Mouse (Mus musculus): ENCODE results near the gene Otof.
A peak's percentile ranks its signal among the peaks of the same experiment; 100 is the strongest.

Gene Otof

DNA sequence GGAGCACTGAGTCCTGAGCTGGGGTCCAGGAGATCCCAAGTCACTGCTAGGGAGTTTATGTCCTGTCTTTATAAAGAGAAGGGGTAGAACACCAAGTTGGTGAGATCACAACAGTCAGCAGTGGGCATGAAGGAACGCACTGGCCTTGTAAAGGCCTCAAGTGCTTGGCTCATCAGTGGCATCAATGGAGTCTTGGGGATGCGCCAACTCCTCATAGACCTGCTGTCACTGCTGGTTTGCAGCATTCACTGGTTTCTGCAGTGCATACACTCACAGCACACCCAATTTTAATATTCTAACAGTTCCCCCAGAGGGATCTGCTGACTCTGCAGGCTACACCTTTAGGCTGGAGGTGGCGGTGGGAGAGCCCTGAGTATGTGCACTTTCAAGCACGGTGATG lies 38.6 kb downstream of the Otof start:
- DNase-seq = no peak

DNA sequence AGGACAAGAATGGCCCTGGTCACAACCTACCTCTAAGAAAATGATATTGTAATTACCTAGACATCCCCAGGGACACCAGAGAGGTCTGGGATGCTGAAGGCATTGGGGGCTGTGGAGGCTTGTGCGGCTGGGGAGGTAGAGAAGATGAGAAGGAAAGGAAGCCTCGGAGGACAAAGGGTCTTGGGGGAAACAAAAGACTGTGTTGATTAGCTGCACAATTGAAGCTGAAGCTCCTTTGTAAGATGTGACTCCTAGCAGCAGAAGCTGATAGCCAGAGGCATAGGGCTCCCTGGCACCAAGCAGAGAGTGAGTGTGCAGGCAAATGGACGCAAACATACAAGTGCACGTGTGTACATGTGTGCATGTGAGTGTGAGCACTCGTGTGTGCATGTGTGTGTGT lies 45.1 kb downstream of the Otof start:
- DNase-seq = no peak

DNA sequence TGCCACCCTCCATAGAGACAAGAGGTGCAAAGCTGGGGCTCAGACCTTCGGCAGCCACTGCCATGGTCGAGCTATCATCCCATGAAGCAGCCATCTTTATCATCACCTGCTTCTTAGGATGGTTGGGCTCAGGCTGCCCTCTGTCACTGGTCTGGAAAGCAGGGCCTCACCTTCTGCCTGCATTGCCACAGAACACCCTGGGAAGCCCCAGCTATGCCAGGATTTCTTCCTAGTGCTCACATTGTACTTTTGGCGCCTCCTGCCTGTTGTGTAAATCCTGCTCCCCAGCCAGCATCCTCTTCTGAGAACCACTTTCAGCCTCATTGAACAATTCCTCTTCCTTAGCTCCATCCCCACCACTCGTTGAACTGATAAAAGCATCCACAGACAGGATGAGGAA lies 45.9 kb downstream of the Otof start:
- no peak for DNase-seq

- DNase-seq = no peak
Measured at GRCm38 (mm10) chr5:30415381-30415780, 46.4 kb downstream of the Otof start.

DNA sequence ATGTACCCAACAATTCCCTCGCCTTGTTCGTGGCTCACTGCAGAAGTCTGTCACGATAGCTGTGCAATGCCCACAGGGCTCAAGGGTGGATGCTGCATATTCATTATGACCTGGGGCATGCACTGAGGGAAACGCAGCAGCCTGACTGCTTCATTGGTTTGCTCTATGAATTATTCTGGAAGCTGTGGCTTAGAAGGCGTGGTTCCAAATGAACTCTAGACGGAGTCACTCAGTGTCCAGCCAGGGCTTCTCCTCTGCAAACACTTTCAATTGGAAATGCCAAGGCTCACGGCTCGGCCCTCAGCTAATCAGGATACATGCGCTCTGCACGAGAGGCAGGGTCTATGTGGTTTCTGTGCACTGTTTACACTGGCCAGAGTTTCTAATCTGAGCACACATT lies 50.2 kb downstream of the Otof start:
- DNase-seq = no peak

GRCm38 (mm10) chr5:30406876-30407275 lies 54.9 kb downstream of the Otof start:
- peak; percentile 39 for DNase-seq

DNA sequence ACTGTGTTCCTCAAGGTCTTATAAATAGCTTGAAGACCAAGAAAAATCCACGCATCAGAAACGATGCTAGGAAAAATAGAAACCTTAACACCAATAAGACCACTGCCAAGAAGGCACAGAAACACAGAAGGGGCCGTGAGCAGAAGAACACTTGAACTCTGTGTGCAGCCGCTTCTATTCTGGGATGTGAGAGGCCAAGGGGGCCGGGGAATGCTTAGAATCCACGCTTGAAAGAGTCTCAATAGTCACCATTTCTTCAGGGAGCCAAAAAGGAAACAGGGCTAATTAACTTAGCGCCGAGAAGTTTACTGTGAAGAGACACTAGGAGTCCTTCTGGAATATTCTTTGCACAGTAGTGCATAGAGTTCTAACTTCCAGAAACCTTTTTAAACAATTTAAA lies 60.6 kb downstream of the Otof start:
- DNase-seq = no peak

DNA sequence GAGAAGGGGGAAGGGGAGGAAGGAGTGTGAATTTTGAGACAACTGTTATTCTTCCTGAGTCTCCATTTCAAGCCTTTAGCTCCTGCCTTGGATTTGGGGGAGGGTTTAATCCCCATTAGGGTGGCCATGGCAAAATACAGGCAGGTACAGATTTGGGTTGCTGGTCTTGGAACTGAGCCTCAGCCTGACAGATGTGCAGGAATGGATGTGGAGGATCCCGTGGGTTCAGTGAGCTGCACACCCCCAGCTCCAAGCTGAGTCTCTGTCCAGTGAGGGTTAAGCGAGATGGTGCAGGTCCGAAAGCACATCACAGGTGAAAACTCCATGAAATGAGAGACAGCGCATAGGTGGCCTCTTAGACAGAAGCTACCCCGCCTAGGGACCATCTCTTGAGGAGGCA lies 61.2 kb downstream of the Otof start:
- no peak for DNase-seq

DNA sequence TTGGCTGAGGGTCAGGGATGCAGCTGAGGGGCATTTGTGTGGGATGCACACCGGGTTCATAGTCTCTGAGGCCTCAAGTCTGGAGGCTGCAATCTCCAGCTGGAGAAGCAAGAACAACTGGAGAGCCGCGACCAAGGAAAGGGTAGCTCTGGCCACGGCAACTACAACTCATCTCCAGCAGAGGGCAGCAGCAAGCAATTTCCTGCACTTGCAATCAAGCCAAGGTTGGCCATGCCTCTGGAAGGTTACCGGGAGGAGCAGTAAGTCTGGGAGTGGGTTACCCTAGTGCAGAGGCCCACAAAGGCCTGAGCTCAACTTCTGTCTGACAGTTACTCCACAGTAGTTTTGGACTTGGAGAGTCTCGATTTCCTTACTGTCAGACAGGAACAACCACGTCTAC lies 70.3 kb downstream of the Otof start:
- peak; percentile 81 for DNase-seq

DNA sequence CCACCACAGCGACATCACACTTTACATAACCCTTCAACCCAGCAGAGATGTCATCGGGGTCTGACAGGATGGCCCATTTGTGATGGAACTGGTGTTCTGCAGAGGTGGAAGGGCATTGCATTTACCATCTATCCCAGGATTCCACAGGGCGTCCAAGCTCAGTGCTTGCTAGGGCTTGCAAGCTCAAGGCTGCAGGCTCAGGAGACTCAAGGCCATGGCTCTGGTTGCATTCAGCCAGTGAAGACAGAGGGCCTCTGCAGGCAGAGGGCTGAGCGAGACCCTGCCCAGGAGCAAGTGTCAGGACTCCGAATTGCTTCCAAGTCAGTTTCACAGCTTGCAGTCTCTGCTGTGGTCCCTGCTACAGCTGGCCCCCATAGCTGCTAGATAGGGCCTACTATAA lies 71.9 kb downstream of the Otof start:
- no peak for DNase-seq

DNA sequence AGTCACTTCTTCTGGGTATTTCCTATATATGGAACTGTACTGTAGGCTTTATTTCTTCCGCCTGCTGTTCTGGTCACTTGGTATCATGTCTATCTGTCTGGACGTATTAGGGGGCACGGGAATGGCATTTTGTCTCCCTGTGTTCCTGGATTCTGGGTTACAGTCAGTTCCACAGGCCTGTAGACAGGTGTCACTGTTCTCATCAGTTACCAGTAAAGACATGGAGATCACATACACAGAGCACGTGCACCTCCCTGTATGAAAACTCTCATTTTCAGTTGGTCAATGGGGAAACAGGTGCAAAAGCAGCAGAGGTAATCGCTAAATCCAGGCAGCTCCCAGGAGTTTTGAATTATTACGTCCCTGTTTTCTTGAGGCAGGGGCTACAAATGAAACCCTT lies 74.0 kb downstream of the Otof start:
- no peak for DNase-seq

- no peak for DNase-seq
Measured at GRCm38 (mm10) chr5:30382876-30383275, 78.9 kb downstream of the Otof start.

DNA sequence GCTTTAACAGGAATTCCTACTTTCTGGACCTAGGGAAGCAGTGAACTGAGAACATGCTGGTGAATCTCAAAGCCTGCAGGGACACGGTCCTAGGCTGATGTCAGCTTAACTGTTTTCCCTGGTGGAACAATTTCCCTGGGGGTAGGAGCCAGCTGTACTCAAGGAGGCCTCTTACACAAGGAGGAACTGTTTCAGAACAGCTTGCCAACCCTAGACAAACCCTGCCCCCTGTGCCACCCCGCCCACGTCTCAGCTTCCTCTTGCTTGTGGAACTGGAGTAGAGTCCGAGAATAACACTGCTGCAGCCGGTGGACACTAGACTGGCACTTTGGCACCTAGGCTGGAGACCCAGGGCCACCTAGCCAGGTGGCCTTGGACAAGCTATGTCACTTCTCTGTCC lies 92.3 kb downstream of the Otof start:
- DNase-seq = peak; percentile 77

DNA sequence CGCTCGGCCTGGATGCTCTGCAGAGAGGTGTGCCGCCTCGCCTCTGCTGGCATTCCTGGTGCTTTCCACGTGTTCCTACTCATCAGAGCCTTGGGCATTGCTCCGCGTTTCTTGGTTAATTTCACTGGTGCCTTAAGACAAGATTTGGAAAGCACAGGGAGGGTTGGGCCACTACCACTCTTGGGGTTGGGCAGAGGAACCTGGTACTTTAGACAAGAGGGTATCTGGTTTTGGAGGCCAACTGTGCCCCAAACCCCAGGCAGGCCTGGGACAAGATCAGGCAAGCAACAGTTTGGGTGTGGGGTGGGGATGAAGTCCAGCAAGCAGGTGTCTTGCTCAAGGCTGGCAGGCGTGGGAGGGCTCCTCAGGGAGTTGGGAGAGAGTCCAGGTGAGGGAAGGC lies 94.3 kb downstream of the Otof start:
- no peak for DNase-seq

DNA sequence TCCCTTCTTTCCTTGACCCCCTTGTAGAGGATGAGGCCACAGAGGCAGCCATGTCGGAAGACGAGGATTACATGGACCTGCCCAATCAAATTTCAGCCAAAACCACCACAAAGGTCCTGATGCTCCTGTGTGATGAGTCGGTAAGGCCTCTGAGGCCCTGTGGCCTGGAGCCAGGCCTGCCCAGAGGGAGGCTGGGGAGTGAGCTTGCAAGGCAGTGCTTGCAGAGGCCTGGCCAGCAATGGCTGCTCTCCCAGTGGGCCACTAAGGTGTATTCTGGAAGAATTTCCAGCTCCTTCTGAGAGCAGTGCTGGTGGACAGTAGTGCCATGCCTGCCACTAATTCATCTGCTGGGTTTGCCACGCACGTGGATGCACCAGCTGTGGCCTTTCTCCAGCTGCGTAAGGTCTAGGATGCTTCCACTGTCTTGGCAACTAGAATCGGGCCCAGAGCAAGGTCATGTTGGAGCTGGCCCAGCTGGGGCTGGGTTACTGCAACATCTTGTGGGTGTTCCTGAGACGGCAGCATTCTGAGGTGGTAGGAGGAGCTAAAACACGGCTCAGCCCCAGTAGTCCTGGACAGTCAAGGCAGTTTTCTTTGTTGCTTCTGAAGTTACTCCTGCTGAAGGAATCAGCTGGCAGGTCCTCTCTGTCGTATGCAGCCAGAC lies 103.2 kb downstream of the Otof start:
- DNase-seq = peak; percentile 71

DNA sequence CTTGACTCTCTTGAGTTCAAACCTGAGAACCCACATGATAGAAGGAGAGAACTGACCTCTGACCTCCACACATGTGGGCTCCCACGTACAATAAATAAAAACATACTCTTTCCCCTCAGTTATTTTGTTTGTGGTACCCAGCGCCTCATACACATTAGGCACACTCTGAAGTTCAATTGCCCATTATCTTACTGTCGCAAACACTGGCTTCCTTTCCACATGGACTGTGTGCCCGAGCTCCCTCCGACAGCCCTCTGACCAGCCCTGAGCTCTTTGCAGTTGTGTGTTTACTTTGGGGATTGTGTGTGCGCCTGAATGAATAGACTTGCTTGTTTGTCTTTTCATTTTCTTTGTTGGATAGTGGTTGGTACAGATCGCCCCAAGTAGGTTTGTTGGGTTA lies 105.1 kb downstream of the Otof start:
- no peak for DNase-seq

DNA sequence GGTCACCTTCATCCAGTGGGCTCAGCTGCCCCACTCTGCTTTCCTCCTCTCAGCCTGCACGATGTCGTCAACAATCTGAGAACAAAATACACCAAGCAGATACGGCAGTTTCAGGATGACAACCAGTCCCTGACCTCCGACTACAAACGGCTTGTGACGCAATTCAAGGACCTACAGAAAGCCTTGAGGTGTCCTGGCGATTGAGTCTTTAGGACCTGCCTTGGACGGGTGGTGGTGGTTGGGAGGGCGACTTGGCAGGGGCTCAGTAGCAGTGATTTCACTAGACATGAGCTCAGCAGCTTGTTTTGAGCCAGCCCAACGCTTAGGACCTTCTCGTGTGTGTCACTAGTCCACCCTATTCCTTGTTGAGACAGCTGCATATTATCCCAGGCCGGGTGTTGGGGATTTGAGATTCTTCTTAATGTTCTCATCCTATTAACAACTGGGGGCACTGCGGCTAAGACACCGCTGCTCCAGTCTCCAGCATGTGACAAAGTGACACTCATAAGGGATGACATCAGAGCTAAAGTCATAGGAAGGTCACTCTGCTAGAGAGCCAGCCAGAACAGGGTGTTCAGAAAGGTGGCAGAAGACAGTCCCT lies 106.1 kb downstream of the Otof start:
- peak; percentile 24 for DNase-seq

- no peak for DNase-seq
Measured at GRCm38 (mm10) chr5:30355114-30355513, 106.6 kb downstream of the Otof start.

DNA sequence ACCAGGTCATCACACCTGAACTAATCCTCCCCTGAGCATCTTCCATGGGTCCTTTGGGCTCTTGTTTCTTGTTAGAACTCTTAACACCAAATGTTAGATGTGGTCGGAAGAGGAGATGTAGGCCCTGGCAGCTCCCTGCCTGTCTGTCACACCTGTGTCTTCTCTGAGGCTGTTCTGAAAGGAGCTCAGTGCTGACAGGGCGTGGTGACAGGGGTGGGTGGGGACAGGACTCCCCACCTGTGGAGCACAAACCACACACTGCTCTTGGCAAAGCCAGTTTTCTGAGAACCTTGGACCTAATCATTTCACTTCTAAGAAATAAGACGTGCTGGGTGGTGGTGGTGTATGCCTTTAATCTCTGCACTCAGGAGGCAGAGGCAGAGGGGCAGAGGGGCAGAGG lies 108.1 kb downstream of the Otof start:
- no peak for DNase-seq

- DNase-seq = no peak
Measured at GRCm38 (mm10) chr5:30343886-30344285, 117.8 kb downstream of the Otof start.

DNA sequence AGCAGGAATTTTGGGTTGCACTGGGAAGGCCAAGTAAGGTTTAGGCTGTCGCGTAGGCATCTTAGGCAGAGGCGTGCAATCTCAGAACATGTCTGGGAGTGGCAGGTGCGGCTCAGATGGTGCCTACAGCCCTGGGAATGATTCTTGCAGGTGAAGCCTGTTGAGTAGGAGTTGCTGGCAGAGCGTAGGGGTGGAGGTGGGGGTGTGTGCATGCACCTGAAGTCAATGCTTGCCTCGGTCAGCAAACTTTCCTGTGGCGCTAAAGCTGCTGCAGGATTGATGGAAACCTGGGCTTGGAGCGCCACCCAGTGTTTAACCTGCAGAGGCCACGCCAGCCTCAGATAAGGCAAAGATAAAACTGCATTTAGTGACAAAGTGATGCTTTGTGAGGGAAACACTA lies 118.6 kb downstream of the Otof start:
- DNase-seq = peak; percentile 74

- DNase-seq = no peak
Measured at GRCm38 (mm10) chr5:30342601-30343015, 119.1 kb downstream of the Otof start.

DNA sequence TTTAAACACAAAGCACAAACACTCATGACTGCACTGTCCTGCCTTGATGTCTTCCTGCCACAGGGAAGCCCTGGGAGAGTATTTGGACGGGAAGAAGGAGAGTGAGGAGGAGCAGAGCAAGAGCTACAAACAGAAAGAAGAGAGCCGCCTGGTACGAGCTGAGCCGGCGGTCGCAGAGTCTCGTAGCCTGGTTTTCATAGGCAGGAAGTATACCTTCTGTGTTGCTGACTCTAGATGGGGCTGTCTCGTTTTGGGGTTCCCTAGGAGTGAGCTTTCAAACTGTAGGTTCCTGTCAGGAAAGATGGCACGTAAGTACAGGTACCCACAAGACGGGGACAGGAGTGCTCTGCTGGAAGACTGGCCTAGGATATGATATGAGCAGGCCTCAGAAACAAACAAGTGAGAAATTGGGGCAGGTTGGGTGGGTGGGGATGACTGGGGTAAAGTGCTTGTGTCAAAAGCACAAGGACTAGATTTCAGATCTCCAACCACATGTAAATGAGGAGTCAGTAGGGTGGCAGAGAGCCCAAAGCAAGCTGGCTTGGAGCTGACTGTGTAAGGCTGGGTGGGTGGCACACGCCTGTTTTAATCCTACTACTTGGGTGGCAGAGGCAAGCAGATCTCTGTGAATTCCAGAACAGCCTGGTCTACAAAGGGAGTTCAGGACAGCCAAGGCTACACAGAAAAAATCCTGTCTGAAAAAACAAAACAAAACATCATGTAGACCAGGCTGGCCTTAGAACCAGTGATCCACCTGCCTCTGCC lies 119.9 kb downstream of the Otof start:
- no peak for DNase-seq

GRCm38 (mm10) chr5:30340815-30341214 lies 120.9 kb downstream of the Otof start:
- DNase-seq = no peak

Measured in lung, postnatal 10 days (tissue).